Mouse (Mus musculus) G1E (cell line): Measurements from ENCODE around the gene Sdc4.

Experiments used
- CTCF ChIP-seq: IDR thresholded peaks from 2 replicates; pipeline ENCODE4 v1.5.1; 2012; ENCODE audit warnings: low read depth, low read length, inconsistent platforms, mixed read lengths
- GATA2 ChIP-seq: IDR thresholded peaks from 2 replicates; pipeline ENCODE4 v1.6.1; 2012; ENCODE audit warnings: low read depth, low read length, inconsistent platforms, borderline replicate concordance

DNA sequence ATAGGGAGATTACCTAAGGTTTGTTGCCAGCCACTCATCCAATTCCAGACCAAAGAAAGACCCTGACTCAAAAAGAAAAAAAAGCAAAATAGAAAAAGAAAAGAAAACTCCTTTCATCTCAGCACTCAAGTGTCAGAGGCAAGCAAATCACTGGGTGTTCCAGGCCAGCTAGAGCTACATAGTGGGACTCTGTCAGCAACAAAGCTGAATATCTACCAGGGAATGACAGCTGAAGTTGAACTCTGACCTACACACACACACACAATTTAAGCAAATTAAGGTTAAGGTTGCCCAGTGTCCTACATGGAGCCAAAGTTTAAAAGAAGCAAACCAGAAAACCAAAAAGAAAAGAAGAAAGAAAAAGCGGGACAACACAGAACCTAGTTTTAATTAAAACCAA lies 4.5 kb upstream of the Sdc4 start:
- no peak for TF ChIP-seq CTCF
- no peak for TF ChIP-seq GATA2
